Mouse (Mus musculus): ENCODE measurements around the gene Mink1. TPM values are rescaled to one million over a fixed set of nuclear protein-coding genes. Genes with fewer than 3 reads are reported as not detected.
A peak's percentile ranks its signal among the peaks of the same experiment; 100 is the strongest.
"Not testable (repeated sequence)": the region's sequence is repeated elsewhere in the genome, so short reads cannot be mapped to it uniquely, and the experiment has no call there.

Mink1 gene
- total RNA-seq, 2 experiments from 2014 or later: 208 to 249 TPM

GRCm38 (mm10) chr11:70553940-70554339, 8.7 kb upstream of the Mink1 start:
- no peak for DNase-seq (ENCODE audit: low spot score in 2 of 2)

GRCm38 (mm10) chr11:70557545-70557944, 5.1 kb upstream of the Mink1 start:
- no peak for DNase-seq (ENCODE audit: low spot score in 2 of 2)

- DNase-seq (ENCODE audit: low spot score in 2 of 2): no peak
Observed at GRCm38 (mm10) chr11:70561937-70562286, 769 bp upstream of the Mink1 start.

GRCm38 (mm10) chr11:70562995-70563469, 351 bp downstream of the Mink1 start:
- DNase-seq (ENCODE audit: low spot score in 2 of 2): no peak

GRCm38 (mm10) chr11:70563470-70564275, 992 bp downstream of the Mink1 start:
- peak; percentile 28 to 36 for DNase-seq (ENCODE audit: low spot score in 2 of 2)

GRCm38 (mm10) chr11:70564276-70564873, 1.7 kb downstream of the Mink1 start:
- no peak for DNase-seq (ENCODE audit: low spot score in 2 of 2)

- DNase-seq (ENCODE audit: low spot score in 2 of 2): no peak
Observed at GRCm38 (mm10) chr11:70566586-70566985, 3.9 kb downstream of the Mink1 start.

GRCm38 (mm10) chr11:70570614-70571013, 7.9 kb downstream of the Mink1 start:
- DNase-seq (ENCODE audit: low spot score in 2 of 2): not testable (repeated sequence)

- no peak for DNase-seq (ENCODE audit: low spot score in 2 of 2)
Observed at GRCm38 (mm10) chr11:70571641-70572040, 9.0 kb downstream of the Mink1 start.

GRCm38 (mm10) chr11:70572348-70572902, 9.7 kb downstream of the Mink1 start:
- DNase-seq (ENCODE audit: low spot score in 2 of 2): no peak

GRCm38 (mm10) chr11:70573872-70574271, 11.2 kb downstream of the Mink1 start:
- DNase-seq (ENCODE audit: low spot score in 2 of 2): no peak

- DNase-seq (ENCODE audit: low spot score in 2 of 2): no peak
Observed at GRCm38 (mm10) chr11:70577201-70577600, 14.5 kb downstream of the Mink1 start.

GRCm38 (mm10) chr11:70578962-70579361, 16.3 kb downstream of the Mink1 start:
- DNase-seq (ENCODE audit: low spot score in 2 of 2): no peak

- no peak for DNase-seq (ENCODE audit: low spot score in 2 of 2)
Observed at GRCm38 (mm10) chr11:70579710-70580357, 17.2 kb downstream of the Mink1 start.

- no peak for DNase-seq (ENCODE audit: low spot score in 2 of 2)
Observed at GRCm38 (mm10) chr11:70580358-70580720, 17.7 kb downstream of the Mink1 start.

- DNase-seq (ENCODE audit: low spot score in 2 of 2): no peak
Observed at GRCm38 (mm10) chr11:70580921-70581320, 18.2 kb downstream of the Mink1 start.

- DNase-seq (ENCODE audit: low spot score in 2 of 2): no peak
Observed at GRCm38 (mm10) chr11:70582196-70582595, 19.5 kb downstream of the Mink1 start.

GRCm38 (mm10) chr11:70583022-70583714, 20.5 kb downstream of the Mink1 start:
- DNase-seq (ENCODE audit: low spot score in 2 of 2): no peak

GRCm38 (mm10) chr11:70583775-70584174, 21.1 kb downstream of the Mink1 start:
- DNase-seq (ENCODE audit: low spot score in 2 of 2): no peak

- no peak for DNase-seq (ENCODE audit: low spot score in 2 of 2)
Observed at GRCm38 (mm10) chr11:70585457-70585856, 22.8 kb downstream of the Mink1 start.

- DNase-seq (ENCODE audit: low spot score in 2 of 2): no peak
Observed at GRCm38 (mm10) chr11:70586261-70586660, 23.6 kb downstream of the Mink1 start.
